Mouse (Mus musculus) monocyte, adult 5-6 weeks (primary cell): Measurements from ENCODE around the gene Gm16181. TPM values are rescaled to one million over a fixed set of nuclear protein-coding genes. Genes with fewer than 3 reads are reported as not detected.
A peak's percentile ranks its signal among the peaks of the same experiment; 100 is the strongest.

ENCODE experiments used
- ATAC-seq: fragments of 153-309, 156-312 bp; replicated peaks from 2 replicates; pipeline ENCODE4 v1.8.0; 2017; ENCODE audit warnings: mild to moderate bottlenecking; ENCODE audit not compliant: low TSS enrichment, insufficient number of reproducible peaks, severe bottlenecking, poor library complexity, low FRiP score
- total RNA-seq: library from RNA; stranded (forward); fragments of 200-1000, 200-491, 200-594 nt; gene quantifications from 3 replicates; pipeline ENCODE4 v1.2.3, GENCODE M21; 2017

Gene Gm16181
- total RNA-seq, result 0.64 to 2.9 TPM (median 2.7 TPM) in 3 replicates

GRCm38 (mm10) chr17:35220156-35220952, at the start of gene Gm16181:
Gene Gm16181, plus strand, starts transcription at chr17:35220834.
- ATAC-seq, result no peak

- ATAC-seq, result peak; percentile 74
Measured at GRCm38 (mm10) chr17:35172445-35173234, 48.0 kb upstream of the Gm16181 start.

- 0 out of 2 replicates have a peak, but pooled peaks have one; percentile 13 for ATAC-seq
Measured at GRCm38 (mm10) chr17:35173329-35173728, 47.3 kb upstream of the Gm16181 start.

GRCm38 (mm10) chr17:35174201-35174977, 46.2 kb upstream of the Gm16181 start:
- ATAC-seq, result 0 out of 2 replicates have a peak, but pooled peaks have one; percentile 23

- ATAC-seq, result no peak
Measured at GRCm38 (mm10) chr17:35175382-35175781, 45.3 kb upstream of the Gm16181 start.

GRCm38 (mm10) chr17:35175968-35176367, 44.7 kb upstream of the Gm16181 start, which contains the start of gene Aif1:
Gene Aif1, minus strand, starts transcription at chr17:35176068.
- ATAC-seq, result no peak

- ATAC-seq, result peak; percentile 87
Measured at GRCm38 (mm10) chr17:35178528-35178927, 42.1 kb upstream of the Gm16181 start.

- ATAC-seq, result no peak
Measured at GRCm38 (mm10) chr17:35180093-35180492, 40.5 kb upstream of the Gm16181 start.

GRCm38 (mm10) chr17:35185639-35186611, 34.7 kb upstream of the Gm16181 start:
- peak; percentile 18 for ATAC-seq

GRCm38 (mm10) chr17:35186681-35187080, 34.0 kb upstream of the Gm16181 start:
- ATAC-seq, result peak; percentile 29; the same call in 1 of the 2 replicates

- no peak for ATAC-seq
Measured at GRCm38 (mm10) chr17:35187345-35187744, 33.3 kb upstream of the Gm16181 start.

- peak; percentile 54 for ATAC-seq
Measured at GRCm38 (mm10) chr17:35187959-35188610, 32.5 kb upstream of the Gm16181 start, which contains the start of gene Lst1. Gene Lst1, minus strand, starts transcription at chr17:35188439.

GRCm38 (mm10) chr17:35189186-35189585, 31.4 kb upstream of the Gm16181 start:
- ATAC-seq, result peak; percentile 52

- ATAC-seq, result peak; percentile 6; the same call in 1 of the 2 replicates
Measured at GRCm38 (mm10) chr17:35190096-35190495, 30.5 kb upstream of the Gm16181 start.

- no peak for ATAC-seq
Measured at GRCm38 (mm10) chr17:35191723-35192122, 28.9 kb upstream of the Gm16181 start.

- ATAC-seq, result peak; percentile 40
Measured at GRCm38 (mm10) chr17:35192924-35193323, 27.7 kb upstream of the Gm16181 start.
